Comparison of ENCODE assay signal across 10 mouse cellular contexts in genomic region chr5:139145726-139146125, GRCm38 (mm10).
"Had no signal": no experiment of that assay in that cellular context is flagged by ENCODE, and none has a peak within 500 bp of the region (broad histone marks: within the 10 kb centered on the region; RNA-seq: fewer than 3 reads in every experiment).

No protein-coding gene starts in this region.

- ATAC-seq: liver, embryonic 12.5 days; midbrain, embryonic 13.5 days had no signal

- H3K9me3 ChIP-seq: limb, embryonic 15.5 days; liver, embryonic 12.5 days; lung, embryonic 15.5 days; midbrain, embryonic 13.5 days; stomach, embryonic 15.5 days had no signal

- H3K9ac ChIP-seq: limb, embryonic 15.5 days; liver, embryonic 12.5 days; lung, embryonic 15.5 days; midbrain, embryonic 13.5 days; stomach, embryonic 15.5 days had no signal

- H3K27me3 ChIP-seq: limb, embryonic 15.5 days; liver, embryonic 12.5 days; lung, embryonic 15.5 days; midbrain, embryonic 13.5 days; stomach, embryonic 15.5 days had no signal

- DNase-seq: lung, postnatal 14 days; right cerebral cortex, postnatal 14 days; thymus, adult 2 months; thymus, postnatal 25 days had no signal

- H3K36me3 ChIP-seq: limb, embryonic 15.5 days; lung, embryonic 15.5 days; midbrain, embryonic 13.5 days; stomach, embryonic 15.5 days had no signal

- H3K27ac ChIP-seq: limb, embryonic 15.5 days; liver, embryonic 12.5 days; lung, embryonic 15.5 days; macrophage; midbrain, embryonic 13.5 days; stomach, embryonic 15.5 days had no signal

- H3K4me3 ChIP-seq: limb, embryonic 15.5 days; liver, embryonic 12.5 days; lung, embryonic 15.5 days; midbrain, embryonic 13.5 days; stomach, embryonic 15.5 days had no signal

- H3K4me2 ChIP-seq: limb, embryonic 15.5 days; liver, embryonic 12.5 days; lung, embryonic 15.5 days; midbrain, embryonic 13.5 days; stomach, embryonic 15.5 days had no signal
